Mouse (Mus musculus) 3T3-L1 (cell line): ENCODE measurements at regions not wholly inside any gene's neighbourhood (a gene's known extent, or its start where the extent isn't known, plus 50 kb on each side); places are given as distances from the start of the nearest gene placed in this dataset.

Experiments used
- DNase-seq: peaks from one replicate; pipeline ENCODE4 v3.0.0-alpha.2; 2015; ENCODE audit warnings: low read depth, low spot score

- DNase-seq, result peak; percentile 54
These were observed 267.6 kb upstream of the Klf3 start for GRCm38 (mm10) chr5:64535546-64535945.

GRCm38 (mm10) chr5:64536393-64537112, 266.6 kb upstream of the Klf3 start:
- DNase-seq, result peak; percentile 97

GRCm38 (mm10) chr5:64537113-64537780, 265.9 kb upstream of the Klf3 start:
- no peak for DNase-seq

GRCm38 (mm10) chr5:64541765-64542164, 261.4 kb upstream of the Klf3 start:
- no peak for DNase-seq

- DNase-seq, result no peak
These were observed 247.3 kb upstream of the Klf3 start for GRCm38 (mm10) chr5:64555931-64556330.

- no peak for DNase-seq
These were observed 236.5 kb upstream of the Klf3 start for GRCm38 (mm10) chr5:64566451-64567390.

- no peak for DNase-seq
These were observed 235.4 kb upstream of the Klf3 start for GRCm38 (mm10) chr5:64567813-64568212.

GRCm38 (mm10) chr5:64568294-64568693, 234.9 kb upstream of the Klf3 start:
- no peak for DNase-seq

- no peak for DNase-seq
These were observed 228.8 kb upstream of the Klf3 start for GRCm38 (mm10) chr5:64574386-64574785.

- no peak for DNase-seq
These were observed 227.3 kb upstream of the Klf3 start for GRCm38 (mm10) chr5:64575896-64576295.

- DNase-seq, result no peak
These were observed 226.5 kb upstream of the Klf3 start for GRCm38 (mm10) chr5:64576426-64577262.

- no peak for DNase-seq
These were observed 225.8 kb upstream of the Klf3 start for GRCm38 (mm10) chr5:64577424-64577823.

GRCm38 (mm10) chr5:64578536-64578935, 224.7 kb upstream of the Klf3 start:
- DNase-seq, result no peak

GRCm38 (mm10) chr5:64579086-64579485, 224.1 kb upstream of the Klf3 start:
- no peak for DNase-seq

GRCm38 (mm10) chr5:64579494-64580339, 223.5 kb upstream of the Klf3 start:
- DNase-seq, result peak; percentile 98

GRCm38 (mm10) chr5:64580340-64580723, 222.9 kb upstream of the Klf3 start:
- DNase-seq, result no peak

- peak; percentile 44 for DNase-seq
These were observed 222.3 kb upstream of the Klf3 start for GRCm38 (mm10) chr5:64580786-64581445.

GRCm38 (mm10) chr5:64581461-64581860, 221.7 kb upstream of the Klf3 start:
- peak; percentile 29 for DNase-seq

GRCm38 (mm10) chr5:64582031-64582430, 221.2 kb upstream of the Klf3 start:
- DNase-seq, result no peak

GRCm38 (mm10) chr5:64584308-64584707, 218.9 kb upstream of the Klf3 start:
- DNase-seq, result no peak
